Comparison of ENCODE assay signal across 17 mouse cellular contexts in the genomic region with DNA sequence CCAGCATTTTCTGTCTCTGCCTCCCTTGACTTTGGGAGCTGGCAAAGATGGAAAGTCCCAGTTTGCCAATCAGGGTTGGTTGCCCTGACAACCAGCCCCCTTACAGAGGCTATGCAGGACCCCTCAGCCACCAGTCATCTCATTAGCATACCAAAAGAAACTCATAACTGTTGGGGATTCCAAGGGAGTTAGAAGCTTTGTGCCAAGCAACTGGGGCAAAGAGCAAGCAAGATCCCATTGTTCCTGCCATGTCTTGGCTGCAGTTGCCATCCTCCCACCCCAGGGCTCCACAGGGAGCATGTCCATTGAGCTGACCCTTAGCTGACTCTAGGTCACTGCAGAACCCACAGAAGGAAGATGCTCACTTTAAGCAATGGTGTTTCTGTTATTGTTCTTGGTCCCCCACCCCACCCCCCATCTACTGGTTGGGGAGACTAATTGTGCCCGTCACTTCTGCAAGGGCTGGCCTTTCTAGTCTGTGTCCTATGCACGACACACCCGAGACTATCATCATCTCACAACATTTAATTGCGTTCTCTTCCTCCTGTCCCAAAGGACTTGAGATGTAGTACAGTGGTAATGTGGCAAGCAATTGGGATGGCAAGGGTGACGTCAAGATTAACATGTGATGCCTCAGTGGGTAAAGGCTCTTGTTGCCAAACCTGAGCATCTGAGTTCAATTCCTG.
DNase-seq lines count a peak whose midpoint lies in the region; ATAC-seq and TF ChIP-seq lines count a peak whose summit lies in the region.
"Had no signal": no experiment of that assay in that cellular context is flagged by ENCODE, and none has a peak within 500 bp of the region (broad histone marks: within the 10 kb centered on the region; RNA-seq: fewer than 3 reads in every experiment).

No protein-coding gene starts in this region.

- TF ChIP-seq POLR2A in thymus, adult 2 months (IDR thresholded peaks at IDR 0.05; ENCODE audit: control insufficient read depth, extremely low read depth, insufficient read depth, low read length, poor library complexity) = no peak

- peak; percentile 85 for ATAC-seq in forebrain, embryonic 11.5 days (replicated peaks; ENCODE audit: low FRiP score)
- ATAC-seq in hindbrain, embryonic 14.5 days (ENCODE audit: low FRiP score) = peak; percentile 85; the same call in 1 of the 2 replicates
- peak; percentile 74 for ATAC-seq in midbrain, embryonic 16.5 days

- no peak overlapping the region for H3K4me3 ChIP-seq in forebrain, embryonic 11.5 days (ENCODE audit: low read depth, low read length)
- no peak overlapping the region for H3K4me3 ChIP-seq in hindbrain, embryonic 14.5 days (replicated peaks; ENCODE audit: low read length)
- no peak overlapping the region for H3K4me3 ChIP-seq in midbrain, embryonic 16.5 days (ENCODE audit: low read depth, low read length)
- no peak overlapping the region for H3K4me3 ChIP-seq in thymus, adult 2 months (ENCODE audit: control insufficient read depth, insufficient read depth, low read length)
- H3K4me3 ChIP-seq: embryonic facial prominence, embryonic 13.5 days; myocyte had no signal

- no peak overlapping the region for H3K9ac ChIP-seq in forebrain, embryonic 11.5 days (ENCODE audit: low read length)
- H3K9ac ChIP-seq in hindbrain, embryonic 14.5 days = no peak overlapping the region
- H3K9ac ChIP-seq in midbrain, embryonic 16.5 days (ENCODE audit: low read depth, low read length) = no peak overlapping the region
- H3K9ac ChIP-seq: embryonic facial prominence, embryonic 13.5 days had no signal

- H3K36me3 ChIP-seq in forebrain, embryonic 11.5 days (ENCODE audit: control insufficient read depth, insufficient read depth, low read length) = no peaks in the 10 kb centered on the region
- no peaks in the 10 kb centered on the region for H3K36me3 ChIP-seq in hindbrain, embryonic 14.5 days (replicated peaks; ENCODE audit: control insufficient read depth, insufficient read depth)
- no peaks in the 10 kb centered on the region for H3K36me3 ChIP-seq in midbrain, embryonic 16.5 days (ENCODE audit: control insufficient read depth, insufficient read depth, low read length)
- no peaks in the 10 kb centered on the region for H3K36me3 ChIP-seq in thymus, adult 2 months (ENCODE audit: control insufficient read depth, insufficient read depth, low read length)
- H3K36me3 ChIP-seq: embryonic facial prominence, embryonic 13.5 days had no signal

- no peaks in the 10 kb centered on the region for H3K9me3 ChIP-seq in forebrain, embryonic 11.5 days (ENCODE audit: control insufficient read depth, low read length)
- 0 out of 2 replicates have a peak, but pooled peaks cover 5% of the 10 kb centered on the region for H3K9me3 ChIP-seq in hindbrain, embryonic 14.5 days (ENCODE audit: control insufficient read depth, low read length)
- H3K9me3 ChIP-seq in midbrain, embryonic 16.5 days (replicated peaks; ENCODE audit: control insufficient read depth, low read length, poor library complexity, severe bottlenecking) = peaks cover 3% of the 10 kb centered on the region; the same call in 1 of the 2 replicates
- H3K9me3 ChIP-seq: embryonic facial prominence, embryonic 13.5 days had no signal

- H3K27me3 ChIP-seq in forebrain, embryonic 11.5 days (ENCODE audit: control insufficient read depth, insufficient read depth, low read length) = peaks cover 2% of the 10 kb centered on the region; the same call in 1 of the 2 replicates
- peaks cover 61% of the 10 kb centered on the region for H3K27me3 ChIP-seq in hindbrain, embryonic 14.5 days (ENCODE audit: control insufficient read depth, insufficient read depth, low read length)
- H3K27me3 ChIP-seq in midbrain, embryonic 16.5 days (ENCODE audit: control insufficient read depth, insufficient read depth, low read depth, low read length) = peaks cover 2% of the 10 kb centered on the region; the same call in 1 of the 2 replicates
- H3K27me3 ChIP-seq in thymus, adult 2 months (ENCODE audit: control insufficient read depth, insufficient read depth, low read length) = no peaks in the 10 kb centered on the region
- H3K27me3 ChIP-seq: embryonic facial prominence, embryonic 13.5 days had no signal

- H3K27ac ChIP-seq in forebrain, embryonic 11.5 days (ENCODE audit: low read depth, low read length) = no peak overlapping the region
- no peak overlapping the region for H3K27ac ChIP-seq in hindbrain, embryonic 14.5 days
- H3K27ac ChIP-seq in midbrain, embryonic 16.5 days (ENCODE audit: low read length) = no peak overlapping the region
- no peak overlapping the region for H3K27ac ChIP-seq in thymus, adult 2 months (ENCODE audit: control insufficient read depth, insufficient read depth, low read length)
- H3K27ac ChIP-seq: embryonic facial prominence, embryonic 13.5 days had no signal

- 47% methylated on average over 5 of the region's 5 CpGs for WGBS in forebrain, embryonic 11.5 days
- 11% methylated on average over 5 of the region's 5 CpGs for WGBS in hindbrain, embryonic 14.5 days
- 15% methylated on average over 5 of the region's 5 CpGs for WGBS in midbrain, embryonic 16.5 days
- whole genome bisulfite sequencing in thymus, adult 2 months = 98% methylated on average over 5 of the region's 5 CpGs

- H3K4me1 ChIP-seq in forebrain, embryonic 11.5 days (replicated peaks; ENCODE audit: control insufficient read depth, insufficient read depth, low read length) = peaks cover 8% of the 10 kb centered on the region; the same call in 1 of the 2 replicates
- no peaks in the 10 kb centered on the region for H3K4me1 ChIP-seq in hindbrain, embryonic 14.5 days (replicated peaks; ENCODE audit: control insufficient read depth, insufficient read depth, low read length)
- H3K4me1 ChIP-seq in midbrain, embryonic 16.5 days (ENCODE audit: control insufficient read depth, insufficient read depth, low read length) = no peaks in the 10 kb centered on the region
- H3K4me1 ChIP-seq in thymus, adult 2 months (replicated peaks; ENCODE audit: control insufficient read depth, insufficient read depth, low read length) = no peaks in the 10 kb centered on the region

- TF ChIP-seq CTCF in thymus, adult 2 months (IDR thresholded peaks at IDR 0.05; ENCODE audit: borderline replicate concordance, control insufficient read depth, extremely low read depth, insufficient read depth, low read length, poor library complexity) = no peak

- DNase-seq in Muller cell, postnatal 12 days (ENCODE audit: inconsistent ontology term) = peak; percentile 68
- peak; percentile 57 for DNase-seq in forebrain, embryonic 11.5 days (ENCODE audit: low spot score)
- peak; percentile 64 for DNase-seq in hindbrain, embryonic 14.5 days (ENCODE audit: low spot score)
- DNase-seq in cerebellum, adult 8-10 months = no peak
- no peak for DNase-seq in urinary bladder, postnatal 10 days (ENCODE audit: low spot score)
- DNase-seq in thymus, adult 2 months = no peak
- no peak for DNase-seq in left cerebral cortex, adult 11 months (ENCODE audit: low spot score)
- DNase-seq: adrenal gland, postnatal 36 days; cerebellum, adult 11 months; heart, adult 11 months; kidney, adult 18-20 months; right cerebral cortex, adult 18-20 months; thymus, adult 18-20 months had no signal

- H3K4me2 ChIP-seq in forebrain, embryonic 11.5 days (ENCODE audit: low read depth, low read length, severe bottlenecking) = no peak overlapping the region
- no peak overlapping the region for H3K4me2 ChIP-seq in hindbrain, embryonic 14.5 days (replicated peaks)
- no peak overlapping the region for H3K4me2 ChIP-seq in midbrain, embryonic 16.5 days (ENCODE audit: low read length)
- H3K4me2 ChIP-seq: embryonic facial prominence, embryonic 13.5 days; liver, embryonic 11.5 days had no signal

Comparison
In these comparisons a context has a peak if more than half of its experiments do, and no peak if none do; other contexts are left out.
1. DNase-seq: peak in Muller cell, postnatal 12 days (single experiment), forebrain, embryonic 11.5 days (single experiment) and hindbrain, embryonic 14.5 days (single experiment); none in cerebellum, adult 8-10 months (single experiment), urinary bladder, postnatal 10 days (single experiment), thymus, adult 2 months (single experiment) and left cerebral cortex, adult 11 months (single experiment).
2. Peak in every context shown above with its lines, with median percentiles within 50 percentile points of each other: ATAC-seq.